Mouse (Mus musculus): ENCODE measurements at regions not wholly inside any gene's neighbourhood (a gene's known extent, or its start where the extent isn't known, plus 50 kb on each side); places are given as distances from the start of the nearest gene placed in this dataset.

GRCm38 (mm10) chr13:52013757-52014156 is 167.3 kb downstream of the Gadd45g start:
- DNase-seq (ENCODE audit: low read depth, low spot score): no peak

GRCm38 (mm10) chr13:52014566-52014965 is 168.1 kb downstream of the Gadd45g start:
- DNase-seq (ENCODE audit: low read depth, low spot score): no peak

- DNase-seq (ENCODE audit: low read depth, low spot score): no peak
Observed at GRCm38 (mm10) chr13:52015066-52015465, 168.6 kb downstream of the Gadd45g start.

- DNase-seq (ENCODE audit: low read depth, low spot score): no peak
Observed at GRCm38 (mm10) chr13:52015496-52015895, 169.0 kb downstream of the Gadd45g start.

GRCm38 (mm10) chr13:52017598-52018190 is 171.2 kb downstream of the Gadd45g start:
- no peak for DNase-seq (ENCODE audit: low read depth, low spot score)

GRCm38 (mm10) chr13:52019647-52020046 is 173.2 kb downstream of the Gadd45g start:
- DNase-seq (ENCODE audit: low read depth, low spot score): no peak

- no peak for DNase-seq (ENCODE audit: low read depth, low spot score)
Observed at GRCm38 (mm10) chr13:52021150-52021549, 174.7 kb downstream of the Gadd45g start.

GRCm38 (mm10) chr13:52021828-52022227 is 175.3 kb downstream of the Gadd45g start:
- DNase-seq (ENCODE audit: low read depth, low spot score): no peak

GRCm38 (mm10) chr13:52022529-52022928 is 176.1 kb downstream of the Gadd45g start:
- DNase-seq (ENCODE audit: low read depth, low spot score): no peak

GRCm38 (mm10) chr13:52024349-52024748 is 177.9 kb downstream of the Gadd45g start:
- peak; percentile 62 for DNase-seq (ENCODE audit: low read depth, low spot score)

GRCm38 (mm10) chr13:52024832-52025481 is 178.5 kb downstream of the Gadd45g start:
- DNase-seq (ENCODE audit: low read depth, low spot score): peak; percentile 67

GRCm38 (mm10) chr13:52025482-52025848 is 179.0 kb downstream of the Gadd45g start:
- peak; percentile 76 for DNase-seq (ENCODE audit: low read depth, low spot score)

- no peak for DNase-seq (ENCODE audit: low read depth, low spot score)
Observed at GRCm38 (mm10) chr13:52026291-52026690, 179.8 kb downstream of the Gadd45g start.

- DNase-seq (ENCODE audit: low read depth, low spot score): no peak
Observed at GRCm38 (mm10) chr13:52029868-52030422, 183.5 kb downstream of the Gadd45g start.

- DNase-seq (ENCODE audit: low read depth, low spot score): no peak
Observed at GRCm38 (mm10) chr13:52031465-52031864, 185.0 kb downstream of the Gadd45g start.

GRCm38 (mm10) chr13:52035731-52036130 is 189.3 kb downstream of the Gadd45g start:
- no peak for DNase-seq (ENCODE audit: low read depth, low spot score)

- no peak for DNase-seq (ENCODE audit: low read depth, low spot score)
Observed at GRCm38 (mm10) chr13:52036351-52036750, 189.9 kb downstream of the Gadd45g start.

- no peak for DNase-seq (ENCODE audit: low read depth, low spot score)
Observed at GRCm38 (mm10) chr13:52037218-52037617, 190.7 kb downstream of the Gadd45g start.

- no peak for DNase-seq (ENCODE audit: low read depth, low spot score)
Observed at GRCm38 (mm10) chr13:52041467-52042421, 195.3 kb downstream of the Gadd45g start.

GRCm38 (mm10) chr13:52042867-52043266 is 196.4 kb downstream of the Gadd45g start:
- no peak for DNase-seq (ENCODE audit: low read depth, low spot score)

- no peak for DNase-seq (ENCODE audit: low read depth, low spot score)
Observed at GRCm38 (mm10) chr13:52043916-52044315, 197.4 kb downstream of the Gadd45g start.

GRCm38 (mm10) chr13:52045349-52045748 is 198.9 kb downstream of the Gadd45g start:
- no peak for DNase-seq (ENCODE audit: low read depth, low spot score)

All from skeletal muscle tissue, adult 2 months (tissue).